Mouse (Mus musculus) bone marrow macrophage, adult 2 months (primary cell): ENCODE measurements around the gene Gpr62.

Experiments
- CTCF ChIP-seq: IDR thresholded peaks from 2 replicates; pipeline ENCODE4 v1.5.1; 2012; ENCODE audit warnings: low read depth, mild to moderate bottlenecking, low read length, moderate library complexity
- POLR2A ChIP-seq: IDR thresholded peaks from 2 replicates; pipeline ENCODE4 v1.6.1; 2012; ENCODE audit warnings: mild to moderate bottlenecking, low read depth, low read length, borderline replicate concordance

DNA sequence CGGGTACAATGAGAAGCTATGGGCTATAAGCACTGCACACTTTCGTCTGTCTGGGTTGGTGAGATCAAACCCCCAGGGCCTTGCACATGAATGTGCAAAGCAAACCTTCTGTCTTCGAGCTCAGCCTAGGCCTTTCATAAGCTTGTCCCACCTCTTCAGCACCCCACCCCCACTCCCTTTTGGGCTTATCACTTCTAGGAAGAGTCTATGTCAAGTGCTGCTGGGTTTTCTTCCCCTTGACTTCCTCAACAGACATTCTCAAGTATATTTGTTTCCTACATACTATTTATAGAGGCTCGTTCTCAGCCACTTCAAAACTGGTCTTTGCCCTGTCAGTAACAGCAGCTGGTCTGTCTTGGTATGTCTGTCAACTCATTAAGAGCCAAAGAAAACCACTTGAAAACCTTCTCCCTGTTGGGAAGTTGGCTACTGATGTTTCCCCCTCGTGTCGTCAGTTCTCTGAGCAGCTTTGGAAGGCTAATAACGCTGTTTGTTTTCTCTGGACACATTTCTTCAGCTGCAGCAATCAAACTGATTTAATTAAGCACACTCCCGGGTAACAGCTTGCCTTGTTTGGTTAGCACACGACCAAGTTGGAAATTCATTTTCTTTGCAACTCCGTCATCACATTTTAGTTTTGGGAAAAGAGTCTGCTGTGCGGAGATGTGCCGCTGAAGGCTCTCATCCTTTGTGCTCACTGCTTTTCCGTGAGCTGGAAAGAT is 47.2 kb upstream of the Gpr62 start:
- no peak for TF ChIP-seq CTCF
- TF ChIP-seq POLR2A: no peak
